Mouse (Mus musculus) heart, postnatal 14 days (tissue): ENCODE results near the gene Cops7b. TPM values are rescaled to one million over a fixed set of nuclear protein-coding genes. Genes with fewer than 3 reads are reported as not detected.
"Not testable (repeated sequence)": the region's sequence is repeated elsewhere in the genome, so short reads cannot be mapped to it uniquely, and the experiment has no call there.

ENCODE experiments used
- DNase-seq, 2 experiments: peaks; one replicate each; pipeline ENCODE4 v3.0.0; 2021 to 2022
- intact Hi-C: fragments of 180-260 bp; cut with DNase I; formaldehyde crosslinking; loops from one replicate; pipeline ENCODE4 v1.15.1; 2025
- long read RNA-seq, 2 experiments: library from polyadenylated mRNA; stranded (forward); transcript quantifications; one replicate each; pipeline ENCODE4 v2.0.0; 2021
- total RNA-seq, 2 experiments: library from RNA; stranded (reverse); gene quantifications; 2 replicates each; pipeline ENCODE4 v1.2.3; 2021

The Cops7b gene
- total RNA-seq, result 10 to 100 TPM; 10.8 to 11.5 TPM
- long read RNA-seq, experiment 1, transcript Cops7b-201 (7 exons, 2,231 nt), result major isoform, 14 of 17 reads
- long read RNA-seq, experiment 1, partial matches to known transcripts, result 2 of 17 reads
- long read RNA-seq, experiment 1, other reads (novel, unspliced or antisense), result 1 of 17 reads
- long read RNA-seq, experiment 2, transcript Cops7b-201 (7 exons, 2,231 nt), result major isoform, 5 of 8 reads
- long read RNA-seq, experiment 2, partial matches to known transcripts, result 2 of 8 reads
- long read RNA-seq, experiment 2, other reads (novel, unspliced or antisense), result 0 of 8 reads

GRCm38 (mm10) chr1:86582451-86583096, at the start of gene Cops7b, which contains the start of gene Pde6d:
Gene Cops7b (plus strand): TSS chr1:86582904.
Gene Pde6d (minus strand): TSS chr1:86582629.
- intact Hi-C loops, result no loop called here
- peak; percentile 96 for DNase-seq

GRCm38 (mm10) chr1:86533411-86534130, 49.1 kb upstream of the Cops7b start:
- no peak for DNase-seq
- intact Hi-C loops, result no loop called here

GRCm38 (mm10) chr1:86538383-86538782, 44.3 kb upstream of the Cops7b start:
- DNase-seq, result no peak
- intact Hi-C loops, result no loop called here

GRCm38 (mm10) chr1:86539583-86539982, 43.1 kb upstream of the Cops7b start:
- DNase-seq, intact Hi-C loops: not testable (repeated sequence)

- intact Hi-C loops, result no loop called here
- DNase-seq, result no peak
Measured at GRCm38 (mm10) chr1:86542584-86542983, 40.1 kb upstream of the Cops7b start.

GRCm38 (mm10) chr1:86546797-86547196, 35.9 kb upstream of the Cops7b start:
- intact Hi-C loops, result no loop called here
- DNase-seq, result no peak

- intact Hi-C loops, result no loop called here
- DNase-seq, result no peak
Measured at GRCm38 (mm10) chr1:86551299-86551698, 31.4 kb upstream of the Cops7b start.

- DNase-seq, result no peak
- intact Hi-C loops, result no loop called here
Measured at GRCm38 (mm10) chr1:86551877-86552276, 30.8 kb upstream of the Cops7b start.

GRCm38 (mm10) chr1:86555665-86556064, 27.0 kb upstream of the Cops7b start:
- intact Hi-C loops, result no loop called here
- no peak for DNase-seq

GRCm38 (mm10) chr1:86557872-86558271, 24.8 kb upstream of the Cops7b start:
- intact Hi-C loops, result no loop called here
- DNase-seq, result peak; percentile 17 to 24

GRCm38 (mm10) chr1:86559232-86559631, 23.5 kb upstream of the Cops7b start:
- DNase-seq, result no peak
- intact Hi-C loops, result no loop called here

- no peak for DNase-seq
- intact Hi-C loops, result no loop called here
Measured at GRCm38 (mm10) chr1:86562663-86563062, 20.0 kb upstream of the Cops7b start.

- DNase-seq, result no peak
- intact Hi-C loops, result no loop called here
Measured at GRCm38 (mm10) chr1:86568409-86568808, 14.3 kb upstream of the Cops7b start.

- intact Hi-C loops, result no loop called here
- DNase-seq, result no peak
Measured at GRCm38 (mm10) chr1:86569292-86569860, 13.3 kb upstream of the Cops7b start.

- intact Hi-C loops, result no loop called here
- DNase-seq, result no peak
Measured at GRCm38 (mm10) chr1:86571381-86571780, 11.3 kb upstream of the Cops7b start.

GRCm38 (mm10) chr1:86571941-86572340, 10.8 kb upstream of the Cops7b start:
- intact Hi-C loops, result no loop called here
- DNase-seq, result no peak

GRCm38 (mm10) chr1:86580426-86580825, 2.3 kb upstream of the Cops7b start:
- intact Hi-C loops, result no loop called here
- no peak for DNase-seq

GRCm38 (mm10) chr1:86581692-86582450, 833 bp upstream of the Cops7b start:
- DNase-seq, result peak in 1 of 2 experiments; percentile 35
- intact Hi-C loops, result no loop called here

GRCm38 (mm10) chr1:86583709-86584108, 1.0 kb downstream of the Cops7b start:
- intact Hi-C loops, result no loop called here
- no peak for DNase-seq

- DNase-seq, result peak; percentile 81 to 89
- intact Hi-C loops, result no loop called here
Measured at GRCm38 (mm10) chr1:86586992-86587391, 4.3 kb downstream of the Cops7b start.
